Comparison of ENCODE assay signal across 20 mouse cellular contexts in the genomic region with DNA sequence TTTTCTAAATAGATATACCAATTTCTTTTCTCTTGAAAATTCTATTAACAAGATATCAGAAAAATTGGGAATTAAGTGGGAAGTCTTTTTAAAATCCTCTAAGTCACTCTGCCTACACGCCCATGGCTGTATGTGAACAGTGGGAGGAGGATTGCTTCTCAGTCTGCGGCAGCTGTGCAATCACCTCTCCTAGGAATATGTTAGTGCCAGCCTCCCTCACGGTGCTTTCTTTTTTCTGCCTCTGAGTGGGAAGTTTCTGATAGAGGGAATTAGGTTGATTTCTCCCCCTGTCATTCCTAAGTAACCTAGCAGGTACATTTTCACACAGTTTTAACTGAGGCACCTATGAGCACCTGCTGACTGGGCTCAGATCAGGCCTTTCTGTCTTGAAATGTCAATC. TPM values are rescaled to one million over a fixed set of nuclear protein-coding genes. Genes with fewer than 3 reads are reported as not detected.
DNase-seq lines count a peak whose midpoint lies in the region; ATAC-seq lines count a peak whose summit lies in the region.
"Had no signal": no experiment of that assay in that cellular context is flagged by ENCODE, and none has a peak within 500 bp of the region (broad histone marks: within the 10 kb centered on the region; RNA-seq: fewer than 3 reads in every experiment).

No protein-coding gene starts in this region.

- peak; percentile 15 to 58 for DNase-seq in frontal cortex, adult 2 months (ENCODE audit: extremely low spot score in 1 of 2, low spot score in 1 of 2)
- DNase-seq in frontal cortex, postnatal 14 days (ENCODE audit: low spot score in 2 of 2): no peak
- peak; percentile 17 to 19 for DNase-seq in right cerebral cortex, adult 2 months (ENCODE audit: low spot score in 2 of 2)
- no peak for DNase-seq in right cerebral cortex, postnatal 25 days
- peak; percentile 10 to 49 for DNase-seq in left cerebral cortex, adult 9 months (ENCODE audit: low spot score in 2 of 2)
- DNase-seq in telencephalon, adult 2 months (ENCODE audit: low read depth, low spot score): peak; percentile 33
- no peak for DNase-seq in ovary, adult 18-20 months (ENCODE audit: low spot score)
- DNase-seq: adrenal gland, postnatal 10 days; cerebellum, adult 8-10 months; cerebellum, postnatal 14 days; embryo, embryonic 11 days; gastrocnemius, postnatal 10 days; heart, adult 18-20 months; heart, postnatal 10 days; heart, postnatal 4 days had no signal

- no peak for ATAC-seq in monocyte, adult 5-6 weeks (replicated peaks; ENCODE audit: insufficient number of reproducible peaks, low FRiP score, low TSS enrichment, poor library complexity, severe bottlenecking)
- ATAC-seq: forebrain, embryonic 14.5 days; hindbrain, embryonic 16.5 days had no signal

RNA-seq across cellular contexts. Expression of gene Cep126, which starts 43.0 kb away (rescaled TPM):
- polyA plus RNA-seq in frontal cortex, adult 2 months (2012; rRNA removed): 9.0 and 9.5 TPM in 2 replicates
- 0.11 TPM in 1 of 3 replicates, not detected in the others for total RNA-seq in monocyte, adult 5-6 weeks (2017)
- total RNA-seq: MEL had no signal
- polyA plus RNA-seq: erythroblast, embryonic 14.5 days had no signal

Comparison
In these comparisons a context has a peak if more than half of its experiments do, and no peak if none do; other contexts are left out.
1. DNase-seq: peak in frontal cortex, adult 2 months (2 of 2), right cerebral cortex, adult 2 months (2 of 2), left cerebral cortex, adult 9 months (2 of 2) and telencephalon, adult 2 months (single experiment); none in frontal cortex, postnatal 14 days (0 of 2), right cerebral cortex, postnatal 25 days (single experiment) and ovary, adult 18-20 months (single experiment).